Mouse (Mus musculus): ENCODE data around the gene Tmem245. TPM values are rescaled to one million over a fixed set of nuclear protein-coding genes. Genes with fewer than 3 reads are reported as not detected.

Gene Tmem245
- total and polyA plus RNA-seq, 2 experiments from 2014 or later, result 11.2 to 29.6 TPM

GRCm38 (mm10) chr4:56937136-56937535 is 10.1 kb downstream of the Tmem245 start:
- Histone ChIP-seq H3K4me3 (ENCODE audit: low read depth, low read length) (no peak overlapping the region), H3K4me2 (ENCODE audit: low read depth, low read length, poor library complexity, severe bottlenecking) (no peak overlapping the region), H3K9ac (replicated peaks; ENCODE audit: low read length, poor library complexity, severe bottlenecking) (no peak overlapping the region), H3K36me3 (ENCODE audit: insufficient read depth, low read length) (peaks cover 11% of the 10 kb centered on the region; the same call in 1 of the 2 replicates), H3K9me3 (ENCODE audit: low read length) (no peaks in the 10 kb centered on the region), H3K4me1 (ENCODE audit: insufficient read depth, low read length) (no peaks in the 10 kb centered on the region), H3K27me3 (ENCODE audit: insufficient read depth, low read length) (no peaks in the 10 kb centered on the region), H3K27ac (ENCODE audit: low read depth, low read length) (no peak overlapping the region)
- TF ChIP-seq CTCF (IDR thresholded peaks at IDR 0.05), result no peak
- DNase-seq (ENCODE audit: low spot score), result no peak
- ATAC-seq (ENCODE audit: low FRiP score), result no peak
- WGBS, result 43% methylated on average over 6 of the region's 6 CpGs

- ATAC-seq (ENCODE audit: low FRiP score), result no peak
- Histone ChIP-seq H3K4me2 (ENCODE audit: low read depth, low read length, poor library complexity, severe bottlenecking) (no peak overlapping the region), H3K27me3 (ENCODE audit: insufficient read depth, low read length) (no peaks in the 10 kb centered on the region), H3K36me3 (ENCODE audit: insufficient read depth, low read length) (peaks cover 11% of the 10 kb centered on the region; the same call in 1 of the 2 replicates), H3K4me3 (ENCODE audit: low read depth, low read length) (no peak overlapping the region), H3K9ac (replicated peaks; ENCODE audit: low read length, poor library complexity, severe bottlenecking) (no peak overlapping the region), H3K27ac (ENCODE audit: low read depth, low read length) (no peak overlapping the region), H3K9me3 (ENCODE audit: low read length) (no peaks in the 10 kb centered on the region), H3K4me1 (ENCODE audit: insufficient read depth, low read length) (no peaks in the 10 kb centered on the region)
- DNase-seq (ENCODE audit: low spot score), result no peak
- TF ChIP-seq CTCF (IDR thresholded peaks at IDR 0.05), result no peak
- no CpG with 5 or more reads among the region's 1 CpGs for WGBS
These were observed 11.9 kb downstream of the Tmem245 start for GRCm38 (mm10) chr4:56935327-56935726.

- H3K4me2 ChIP-seq (ENCODE audit: low read depth, low read length, poor library complexity, severe bottlenecking), result no peak overlapping the region
- 92% methylated on average over 4 of the region's 4 CpGs for WGBS
- no peak for TF ChIP-seq CTCF (IDR thresholded peaks at IDR 0.05)
These were observed 14.1 kb downstream of the Tmem245 start for GRCm38 (mm10) chr4:56933154-56933553.

GRCm38 (mm10) chr4:56932096-56932495 is 15.1 kb downstream of the Tmem245 start:
- Histone ChIP-seq H3K4me2 (ENCODE audit: low read depth, low read length, poor library complexity, severe bottlenecking) (no peak overlapping the region), H3K4me1 (ENCODE audit: insufficient read depth, low read length) (no peaks in the 10 kb centered on the region), H3K27ac (ENCODE audit: low read depth, low read length) (no peak overlapping the region), H3K9me3 (ENCODE audit: low read length) (no peaks in the 10 kb centered on the region), H3K4me3 (ENCODE audit: low read depth, low read length) (no peak overlapping the region), H3K36me3 (ENCODE audit: insufficient read depth, low read length) (peaks cover 11% of the 10 kb centered on the region; the same call in 1 of the 2 replicates), H3K9ac (replicated peaks; ENCODE audit: low read length, poor library complexity, severe bottlenecking) (no peak overlapping the region), H3K27me3 (ENCODE audit: insufficient read depth, low read length) (no peaks in the 10 kb centered on the region)
- no peak for ATAC-seq (ENCODE audit: low FRiP score)
- no peak for TF ChIP-seq CTCF (IDR thresholded peaks at IDR 0.05)
- 43% methylated on average over 7 of the region's 7 CpGs for WGBS
- no peak for DNase-seq (ENCODE audit: low spot score)

More at GRCm38 (mm10) chr4:56933154-56933553, 14.1 kb downstream of the Tmem245 start:
- ATAC-seq (ENCODE audit: low FRiP score), result no peak
- no peak for DNase-seq (ENCODE audit: low spot score)
- no peak overlapping the region for H3K27ac ChIP-seq (ENCODE audit: low read depth, low read length)
- H3K9ac ChIP-seq (replicated peaks; ENCODE audit: low read length, poor library complexity, severe bottlenecking), result no peak overlapping the region
- no peak overlapping the region for H3K4me3 ChIP-seq (ENCODE audit: low read depth, low read length)
- H3K4me1 ChIP-seq (ENCODE audit: insufficient read depth, low read length), result no peaks in the 10 kb centered on the region
- peaks cover 11% of the 10 kb centered on the region; the same call in 1 of the 2 replicates for H3K36me3 ChIP-seq (ENCODE audit: insufficient read depth, low read length)
- no peaks in the 10 kb centered on the region for H3K27me3 ChIP-seq (ENCODE audit: insufficient read depth, low read length)
- H3K9me3 ChIP-seq (ENCODE audit: low read length), result no peaks in the 10 kb centered on the region

GRCm38 (mm10) chr4:56930312-56930711 is 16.9 kb downstream of the Tmem245 start:
- Histone ChIP-seq H3K4me3 (ENCODE audit: low read depth, low read length) (no peak overlapping the region), H3K4me2 (ENCODE audit: low read depth, low read length, poor library complexity, severe bottlenecking) (no peak overlapping the region), H3K9me3 (ENCODE audit: low read length) (no peaks in the 10 kb centered on the region), H3K9ac (replicated peaks; ENCODE audit: low read length, poor library complexity, severe bottlenecking) (no peak overlapping the region), H3K27ac (ENCODE audit: low read depth, low read length) (no peak overlapping the region), H3K4me1 (ENCODE audit: insufficient read depth, low read length) (no peaks in the 10 kb centered on the region), H3K36me3 (ENCODE audit: insufficient read depth, low read length) (peaks cover 7% of the 10 kb centered on the region; the same call in 1 of the 2 replicates), H3K27me3 (ENCODE audit: insufficient read depth, low read length) (no peaks in the 10 kb centered on the region)
- TF ChIP-seq CTCF (IDR thresholded peaks at IDR 0.05), result no peak
- WGBS, result 89% methylated on average over 4 of the region's 4 CpGs
- no peak for ATAC-seq (ENCODE audit: low FRiP score)
- DNase-seq (ENCODE audit: low spot score), result no peak

- 90% methylated on average over 4 of the region's 4 CpGs for WGBS
- H3K36me3 ChIP-seq (ENCODE audit: insufficient read depth, low read length), result peaks cover 24% of the 10 kb centered on the region
- H3K4me1 ChIP-seq (ENCODE audit: insufficient read depth, low read length), result no peaks in the 10 kb centered on the region
- ATAC-seq (ENCODE audit: low FRiP score), result no peak
- TF ChIP-seq CTCF (IDR thresholded peaks at IDR 0.05), result no peak
- H3K27ac ChIP-seq (ENCODE audit: low read depth, low read length), result no peak overlapping the region
- H3K9me3 ChIP-seq (ENCODE audit: low read length), result no peaks in the 10 kb centered on the region
- no peak overlapping the region for H3K9ac ChIP-seq (replicated peaks; ENCODE audit: low read length, poor library complexity, severe bottlenecking)
- H3K4me3 ChIP-seq (ENCODE audit: low read depth, low read length), result no peak overlapping the region
- H3K27me3 ChIP-seq (ENCODE audit: insufficient read depth, low read length), result no peaks in the 10 kb centered on the region
- DNase-seq (ENCODE audit: low spot score), result no peak
- H3K4me2 ChIP-seq (ENCODE audit: low read depth, low read length, poor library complexity, severe bottlenecking), result no peak overlapping the region
These were observed 20.3 kb downstream of the Tmem245 start for GRCm38 (mm10) chr4:56926971-56927370.
